Mouse (Mus musculus) embryonic facial prominence, embryonic 12.5 days (tissue): Measurements from ENCODE around the gene Tmem59. TPM values are rescaled to one million over a fixed set of nuclear protein-coding genes. Genes with fewer than 3 reads are reported as not detected.

Experiments used
- ATAC-seq: fragments of 200-750 bp; cut with Nextera tagmentation; 2 replicates; pipeline ENCODE4 v1.8.0; 2017; ENCODE audit not compliant: insufficient number of reproducible peaks, insufficient read depth, low FRiP score, low TSS enrichment
- H3K27ac ChIP-seq: fragments of 300-500 bp; sonication (generic); 2 replicates; pipeline ENCODE4 v1.5.1; 2016; ENCODE audit warnings: mild to moderate bottlenecking
- H3K27me3 ChIP-seq: fragments of 300-500 bp; sonication (generic); 2 replicates; pipeline ENCODE4 v1.6.1; 2016; ENCODE audit warnings: mild to moderate bottlenecking, moderate library complexity
- H3K36me3 ChIP-seq: fragments of 300-500 bp; sonication (generic); 2 replicates; pipeline ENCODE4 v1.6.1; 2016; ENCODE audit warnings: mild to moderate bottlenecking
- H3K4me1 ChIP-seq: fragments of 300-500 bp; sonication (generic); 2 replicates; pipeline ENCODE4 v1.6.1; 2016
- H3K4me2 ChIP-seq: fragments of 300-500 bp; sonication (generic); replicated peaks from 2 replicates; pipeline ENCODE4 v1.6.1; 2016; ENCODE audit warnings: mild to moderate bottlenecking, moderate library complexity
- H3K4me3 ChIP-seq: fragments of 300-500 bp; sonication (generic); 2 replicates; pipeline ENCODE4 v1.5.1; 2016; ENCODE audit warnings: mild to moderate bottlenecking
- H3K9ac ChIP-seq: fragments of 300-500 bp; sonication (generic); 2 replicates; pipeline ENCODE4 v1.6.1; 2016; ENCODE audit warnings: mild to moderate bottlenecking, moderate library complexity
- H3K9me3 ChIP-seq: fragments of 300-500 bp; sonication (generic); 2 replicates; pipeline ENCODE4 v1.6.1; 2016; ENCODE audit warnings: mild to moderate bottlenecking, moderate library complexity
- WGBS: fragments of 180-500 bp; shearing (Covaris S2); methylation state at CpG from one replicate; pipeline ENCODE4 v1.1.7; 2016; 5-methylcytosine and 5-hydroxymethylcytosine counted together
- polyA plus RNA-seq: library from polyadenylated mRNA; unstranded; fragments of >200 nt; fragmentation: Nextera tagmentation; extraction: Ambion mirVana; gene quantifications from 2 replicates; pipeline ENCODE4 v1.2.1, GENCODE M21; 2016

The Tmem59 gene
- polyA plus RNA-seq, 1 experiment from 2014 or later, result 383 TPM

DNA sequence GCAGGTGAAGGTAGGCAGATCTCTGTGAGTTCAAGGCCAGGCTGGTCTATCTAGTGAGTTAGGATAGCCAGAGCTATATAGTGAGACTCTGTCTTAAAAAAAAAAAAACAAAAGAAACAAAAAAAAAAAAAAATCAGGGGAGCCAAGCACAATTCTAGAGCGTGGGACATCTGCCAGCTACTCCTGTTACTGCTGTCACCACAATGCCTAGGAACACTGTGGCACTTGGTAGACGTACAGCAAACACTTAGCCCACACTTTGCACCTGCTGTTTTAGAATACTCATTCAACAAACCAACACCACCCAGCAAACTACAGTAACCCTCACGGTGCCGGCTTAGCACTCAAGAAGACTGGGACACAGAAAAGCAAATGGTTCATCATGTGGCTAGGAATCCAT lies 33.3 kb downstream of the Tmem59 start:
- no peaks in the 10 kb centered on the region for H3K27me3 ChIP-seq
- no peak for ATAC-seq
- no peaks in the 10 kb centered on the region for H3K4me1 ChIP-seq
- WGBS, result 83% methylated on average over 4 of the region's 4 CpGs
- H3K9me3 ChIP-seq, result no peaks in the 10 kb centered on the region
- H3K9ac ChIP-seq, result no peak overlapping the region
- peaks cover 15% of the 10 kb centered on the region; the same call in 1 of the 2 replicates for H3K36me3 ChIP-seq
- H3K4me3 ChIP-seq, result no peak overlapping the region
- H3K4me2 ChIP-seq, result no peak overlapping the region
- H3K27ac ChIP-seq, result no peak overlapping the region

- Histone ChIP-seq H3K4me2 (no peak overlapping the region), H3K36me3 (peaks cover 10% of the 10 kb centered on the region; the same call in 1 of the 2 replicates), H3K4me1 (no peaks in the 10 kb centered on the region), H3K9me3 (no peaks in the 10 kb centered on the region), H3K27me3 (no peaks in the 10 kb centered on the region), H3K4me3 (no peak overlapping the region), H3K27ac (no peak overlapping the region), H3K9ac (no peak overlapping the region)
- 83% methylated on average over 5 of the region's 5 CpGs for WGBS
- ATAC-seq, result no peak
These were observed 33.7 kb downstream of the Tmem59 start for GRCm38 (mm10) chr4:107211936-107212335.

GRCm38 (mm10) chr4:107213279-107214011 lies 35.2 kb downstream of the Tmem59 start:
- ATAC-seq, result no peak
- no peaks in the 10 kb centered on the region for H3K9me3 ChIP-seq
- H3K36me3 ChIP-seq, result peaks cover 7% of the 10 kb centered on the region; the same call in 1 of the 2 replicates
- no peak overlapping the region for H3K9ac ChIP-seq
- WGBS, result 73% methylated on average over 12 of the region's 12 CpGs
- no peaks in the 10 kb centered on the region for H3K4me1 ChIP-seq
- no peak overlapping the region for H3K27ac ChIP-seq
- H3K4me3 ChIP-seq, result no peak overlapping the region
- H3K27me3 ChIP-seq, result no peaks in the 10 kb centered on the region
- no peak overlapping the region for H3K4me2 ChIP-seq

GRCm38 (mm10) chr4:107217574-107217973 lies 39.4 kb downstream of the Tmem59 start:
- ATAC-seq, result no peak
- H3K4me3 ChIP-seq, result no peak overlapping the region
- no peaks in the 10 kb centered on the region for H3K4me1 ChIP-seq
- H3K36me3 ChIP-seq, result no peaks in the 10 kb centered on the region
- WGBS, result 82% methylated on average over 9 of the region's 9 CpGs
- no peak overlapping the region for H3K4me2 ChIP-seq
- no peak overlapping the region for H3K27ac ChIP-seq
- H3K9me3 ChIP-seq, result no peaks in the 10 kb centered on the region
- no peak overlapping the region for H3K9ac ChIP-seq
- H3K27me3 ChIP-seq, result no peaks in the 10 kb centered on the region

- Histone ChIP-seq H3K9me3 (no peaks in the 10 kb centered on the region), H3K4me2 (no peak overlapping the region), H3K9ac (no peak overlapping the region), H3K27me3 (no peaks in the 10 kb centered on the region), H3K27ac (no peak overlapping the region), H3K36me3 (no peaks in the 10 kb centered on the region), H3K4me1 (no peaks in the 10 kb centered on the region), H3K4me3 (no peak overlapping the region)
- 90% methylated on average over 5 of the region's 5 CpGs for WGBS
- ATAC-seq, result no peak
These were observed 43.3 kb downstream of the Tmem59 start for GRCm38 (mm10) chr4:107221524-107221923.

DNA sequence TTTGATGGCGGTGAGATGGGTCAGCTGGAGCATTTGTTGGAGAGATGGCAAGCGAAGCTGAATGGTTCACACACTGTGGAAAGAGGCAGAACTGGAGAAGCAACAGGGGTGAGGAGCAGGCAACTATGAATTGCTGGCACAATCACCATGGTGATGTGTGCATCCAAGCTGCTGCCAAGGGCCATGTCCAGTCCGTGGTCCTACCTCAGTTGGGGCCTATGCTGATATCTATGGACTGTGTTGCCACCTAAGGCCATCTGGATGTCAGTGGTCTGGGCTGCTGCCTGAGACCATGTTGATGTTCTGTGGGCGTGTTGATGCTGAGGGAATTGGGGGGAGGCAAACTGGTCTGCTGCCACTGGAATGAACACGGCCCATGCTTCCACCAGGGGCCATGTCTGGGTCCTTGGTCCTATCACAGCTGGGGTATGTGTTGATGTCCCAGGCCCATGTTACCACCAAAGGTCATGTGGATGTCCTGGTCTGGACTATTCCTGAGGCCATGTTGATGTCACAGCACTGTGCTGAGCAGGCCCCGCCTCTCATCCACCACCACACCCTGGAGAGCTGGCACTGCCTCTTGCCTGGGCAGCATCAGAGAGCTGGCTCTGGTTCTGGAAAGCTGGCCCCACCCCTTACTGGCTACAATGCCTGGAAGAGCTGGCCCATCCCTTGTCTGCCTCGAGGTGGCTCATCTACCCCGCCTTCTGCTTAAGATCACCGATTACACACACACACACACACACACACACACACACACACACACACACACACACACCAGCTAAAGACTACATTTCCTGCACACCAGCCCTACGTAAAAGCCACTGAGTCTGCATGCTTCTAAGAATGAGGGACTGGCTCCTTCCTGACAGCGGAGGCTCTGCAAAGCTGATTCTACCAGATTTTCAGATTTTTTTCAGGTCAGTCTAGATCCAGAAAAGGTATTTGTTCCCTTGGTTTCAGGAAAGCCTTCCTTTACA lies 45.3 kb downstream of the Tmem59 start:
- no peaks in the 10 kb centered on the region for H3K9me3 ChIP-seq
- no peak for ATAC-seq

DNA sequence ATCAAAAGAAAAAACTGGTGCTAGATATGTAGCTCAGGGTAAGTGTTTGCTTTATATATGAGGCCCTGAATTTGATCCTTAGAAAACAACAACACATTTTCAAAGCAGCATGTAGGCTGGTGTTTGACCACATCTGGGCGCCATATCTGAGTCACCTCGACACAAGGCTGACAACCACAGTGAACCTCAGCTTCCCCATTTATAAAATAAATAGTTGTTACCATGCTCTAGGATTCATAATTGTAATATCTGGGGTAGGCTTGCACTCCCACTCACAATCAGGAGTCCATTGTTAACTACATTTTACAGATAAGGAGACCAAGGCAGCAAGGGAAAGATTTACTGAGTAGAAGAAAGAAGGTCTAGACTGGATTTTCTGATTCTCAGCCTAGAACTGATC lies 48.1 kb downstream of the Tmem59 start:
- Histone ChIP-seq H3K4me2 (no peak overlapping the region), H3K27ac (no peak overlapping the region), H3K4me3 (no peak overlapping the region), H3K9ac (no peak overlapping the region), H3K9me3 (no peaks in the 10 kb centered on the region), H3K27me3 (no peaks in the 10 kb centered on the region), H3K36me3 (0 out of 2 replicates have a peak, but pooled peaks cover 3% of the 10 kb centered on the region), H3K4me1 (no peaks in the 10 kb centered on the region)
- 82% methylated on average over 2 of the region's 2 CpGs for WGBS
- ATAC-seq, result no peak

More for the DNA sequence above, 45.3 kb downstream of the Tmem59 start:
- Histone ChIP-seq H3K27me3 (no peaks in the 10 kb centered on the region), H3K9ac (no peak overlapping the region), H3K4me3 (no peak overlapping the region), H3K27ac (no peak overlapping the region), H3K4me1 (no peaks in the 10 kb centered on the region), H3K36me3 (no peaks in the 10 kb centered on the region), H3K4me2 (no peak overlapping the region)
- 87% methylated on average over 11 of the region's 11 CpGs for WGBS

DNA sequence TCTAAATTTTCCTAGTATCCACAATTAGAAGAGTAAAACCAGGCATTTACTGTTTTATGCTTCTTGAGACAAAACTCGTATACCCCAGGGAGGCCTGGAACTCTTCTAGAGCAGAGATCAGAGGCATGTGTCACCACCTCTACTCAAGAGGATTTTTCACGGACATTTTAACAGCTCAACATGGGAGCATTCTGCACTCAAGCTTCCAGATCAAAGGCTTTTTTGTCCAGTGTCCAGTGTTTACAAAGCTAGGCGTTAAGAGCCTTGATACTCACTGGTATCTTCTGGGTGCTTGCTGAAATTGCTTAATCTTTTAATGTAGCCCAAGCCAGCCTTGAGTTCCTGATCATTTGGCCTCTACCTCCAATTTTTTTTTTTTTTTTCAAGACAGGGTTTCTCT lies 54.0 kb downstream of the Tmem59 start:
- Histone ChIP-seq H3K9ac (no peak overlapping the region), H3K4me1 (no peaks in the 10 kb centered on the region), H3K4me3 (no peak overlapping the region), H3K4me2 (no peak overlapping the region), H3K27me3 (no peaks in the 10 kb centered on the region), H3K9me3 (no peaks in the 10 kb centered on the region), H3K36me3 (peaks cover 42% of the 10 kb centered on the region), H3K27ac (no peak overlapping the region)
- no peak for ATAC-seq
- 61% methylated on average over 3 of the region's 3 CpGs for WGBS

GRCm38 (mm10) chr4:107238253-107238652 lies 60.1 kb downstream of the Tmem59 start:
- no peak overlapping the region for H3K4me3 ChIP-seq
- ATAC-seq, result no peak
- no peak overlapping the region for H3K27ac ChIP-seq
- no peaks in the 10 kb centered on the region for H3K4me1 ChIP-seq
- no peaks in the 10 kb centered on the region for H3K9me3 ChIP-seq
- H3K27me3 ChIP-seq, result no peaks in the 10 kb centered on the region
- WGBS, result 93% methylated on average over 2 of the region's 2 CpGs
- H3K4me2 ChIP-seq, result no peak overlapping the region
- H3K9ac ChIP-seq, result no peak overlapping the region
- H3K36me3 ChIP-seq, result peaks cover 82% of the 10 kb centered on the region

DNA sequence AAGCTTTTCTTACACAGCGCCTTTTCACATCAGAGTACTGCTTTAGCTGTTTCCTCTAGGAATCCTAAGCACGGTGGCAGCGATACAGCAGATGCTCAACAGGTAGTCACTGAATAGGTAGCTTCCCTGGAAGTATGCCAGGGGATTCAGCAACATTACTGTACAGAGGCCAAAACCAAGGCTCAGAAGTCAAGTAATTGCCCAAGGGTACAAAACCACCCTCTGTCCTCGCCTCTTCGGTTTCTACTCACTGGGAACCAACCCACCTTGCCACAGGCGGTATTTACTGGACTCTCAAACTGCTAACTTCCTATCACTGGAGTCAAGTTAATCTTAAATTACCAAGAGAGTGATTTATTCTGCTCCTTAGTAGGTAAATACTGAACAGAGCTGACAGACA lies 62.0 kb downstream of the Tmem59 start:
- no peak for ATAC-seq
- H3K4me2 ChIP-seq, result no peak overlapping the region
- H3K9me3 ChIP-seq, result no peaks in the 10 kb centered on the region
- no peak overlapping the region for H3K27ac ChIP-seq
- H3K27me3 ChIP-seq, result no peaks in the 10 kb centered on the region
- WGBS, result 95% methylated on average over 6 of the region's 6 CpGs
- H3K4me1 ChIP-seq, result peaks cover under 1% of the 10 kb centered on the region; the same call in 1 of the 2 replicates
- peaks cover 72% of the 10 kb centered on the region for H3K36me3 ChIP-seq
- no peak overlapping the region for H3K9ac ChIP-seq
- no peak overlapping the region for H3K4me3 ChIP-seq

DNA sequence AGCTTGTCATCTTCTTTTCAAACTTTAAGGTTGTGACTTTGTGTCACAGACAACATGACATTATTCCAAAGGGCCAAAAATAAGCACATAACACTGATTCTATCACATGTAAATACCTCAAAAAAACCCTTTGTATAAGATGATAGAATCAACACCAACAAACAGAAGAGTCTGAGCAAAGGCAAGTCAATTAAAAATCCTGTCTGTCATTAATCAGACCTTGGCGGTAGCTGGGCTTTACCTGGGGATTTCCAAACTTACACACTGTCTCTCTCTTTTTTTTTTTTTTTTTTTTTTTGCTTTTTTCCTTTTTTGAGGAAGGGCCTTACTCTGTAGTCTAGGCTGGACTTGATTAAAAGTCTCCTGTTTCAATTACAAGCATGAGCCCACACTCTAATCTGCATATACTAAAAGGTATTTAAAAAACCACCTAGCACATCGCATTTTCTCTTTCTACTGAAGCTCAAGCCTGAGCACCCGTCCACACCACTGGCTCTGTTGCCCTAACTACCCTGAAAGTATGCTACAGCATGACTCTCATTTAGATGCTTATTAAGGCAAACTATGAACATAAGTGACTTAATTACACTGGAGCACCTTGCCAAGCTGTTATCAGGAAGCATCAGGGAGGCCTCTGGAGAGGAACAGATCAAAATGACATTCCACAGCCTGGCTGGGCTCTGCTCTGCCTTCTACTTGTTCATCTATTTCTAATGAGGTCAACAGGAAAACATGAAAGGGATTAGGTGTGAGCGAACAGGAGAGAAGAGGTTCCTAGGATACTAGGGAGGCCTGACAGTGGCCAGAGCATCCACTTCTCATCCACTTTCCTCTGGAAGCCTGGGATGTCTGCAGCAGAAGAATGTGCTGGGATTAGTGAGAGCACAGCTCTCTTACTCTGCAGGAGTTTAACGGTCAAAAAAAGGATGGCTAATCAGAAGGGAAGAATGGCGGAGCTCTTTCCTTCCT lies 65.5 kb downstream of the Tmem59 start:
- H3K4me2 ChIP-seq, result no peak overlapping the region
- H3K9ac ChIP-seq, result no peak overlapping the region
- no peaks in the 10 kb centered on the region for H3K27me3 ChIP-seq
- peaks cover 53% of the 10 kb centered on the region for H3K36me3 ChIP-seq
- no peaks in the 10 kb centered on the region for H3K9me3 ChIP-seq
- H3K4me3 ChIP-seq, result no peak overlapping the region
- no peak for ATAC-seq
- no peak overlapping the region for H3K27ac ChIP-seq
- 76% methylated on average over 6 of the region's 6 CpGs for whole genome bisulfite sequencing
- peaks cover 6% of the 10 kb centered on the region; the same call in 1 of the 2 replicates for H3K4me1 ChIP-seq
